Mouse (Mus musculus) granulocyte monocyte progenitor cell, adult 5-6 weeks (primary cell): ENCODE data around the gene Plod2. TPM values are rescaled to one million over a fixed set of nuclear protein-coding genes. Genes with fewer than 3 reads are reported as not detected.

ENCODE experiments used
- ATAC-seq: replicated peaks from 2 replicates; pipeline ENCODE4 v1.8.0; 2016; ENCODE audit warnings: mild to moderate bottlenecking, moderate TSS enrichment, inconsistent platforms; ENCODE audit not compliant: poor library complexity, severe bottlenecking
- total RNA-seq, 2 experiments: library from RNA; stranded (forward) in 1 of 2; stranded (reverse) in 1 of 2; fragments of 200-712, 200-1000 nt in 1 of 2; fragments of >200 nt in 1 of 2; fragmentation: Nextera tagmentation in 1 of 2; gene quantifications; 2 replicates each; pipeline ENCODE4 v1.2.3; 2014 to 2017

Gene Plod2
- total RNA-seq, 2 experiments from 2014 or later, result 0.45 to 1.3 TPM

DNA sequence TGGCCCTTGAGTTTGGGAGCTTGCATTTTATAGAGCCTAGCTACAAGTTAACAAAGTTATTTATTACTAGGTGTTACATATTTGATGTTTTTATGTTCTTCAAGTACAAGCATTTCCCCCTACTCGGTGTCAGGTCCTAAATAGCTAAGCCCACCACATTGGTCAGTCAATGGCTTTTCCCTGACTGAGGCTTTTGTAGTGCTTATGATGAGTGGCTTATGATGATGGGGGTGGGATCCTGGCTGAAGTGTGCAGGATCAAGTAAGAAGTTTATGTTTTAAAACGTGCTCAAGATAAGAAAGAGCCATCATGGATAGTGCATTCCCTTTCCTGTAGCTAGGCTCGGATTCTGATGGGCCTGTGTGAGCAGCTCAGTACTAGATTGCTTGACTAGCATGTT, 10.7 kb downstream of the Plod2 start:
- no peak for ATAC-seq

- no peak for ATAC-seq
These were observed 13.3 kb downstream of the Plod2 start for GRCm38 (mm10) chr9:92555006-92555958.

DNA sequence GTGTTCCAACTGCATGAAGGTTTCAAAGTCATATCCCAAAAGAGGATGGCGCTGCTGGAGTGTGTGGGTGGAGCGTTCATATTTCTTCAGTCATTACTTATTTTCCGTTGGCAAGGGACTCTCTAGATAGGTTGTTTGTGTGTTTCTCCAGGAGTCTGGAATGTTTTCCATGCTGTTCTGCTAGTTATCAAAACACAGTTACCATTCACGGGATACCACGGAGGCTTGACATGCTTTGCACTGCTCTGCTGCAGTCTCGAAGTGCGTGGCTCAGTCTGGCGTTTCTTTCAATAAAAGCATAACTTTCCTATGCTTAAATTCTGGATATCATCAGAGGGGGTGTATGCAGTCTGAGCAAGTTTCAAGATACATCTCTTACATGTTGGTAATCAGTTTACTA, 17.7 kb downstream of the Plod2 start:
- ATAC-seq, result no peak

GRCm38 (mm10) chr9:92560840-92561547, 19.0 kb downstream of the Plod2 start:
- ATAC-seq, result no peak

DNA sequence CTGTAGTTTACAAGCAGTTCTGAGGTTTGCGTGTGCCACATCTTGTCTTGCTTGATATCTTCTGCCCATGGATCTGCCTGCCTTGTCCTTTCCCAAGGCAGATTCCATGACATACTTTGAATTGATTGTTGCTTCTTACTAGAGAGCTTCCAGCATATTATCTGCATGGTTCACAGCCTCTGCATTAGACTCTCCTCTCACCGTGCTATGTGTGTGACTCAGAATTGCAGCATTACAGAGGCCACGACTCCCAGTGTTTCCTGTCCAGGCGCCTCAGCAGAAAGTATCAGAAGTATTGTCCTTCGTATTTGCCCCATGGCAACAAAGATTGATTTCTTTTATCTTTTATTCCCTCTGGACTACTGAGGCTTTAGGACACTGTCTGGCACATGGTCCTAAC, 20.4 kb downstream of the Plod2 start:
- ATAC-seq, result no peak

GRCm38 (mm10) chr9:92563306-92563705, 21.3 kb downstream of the Plod2 start:
- ATAC-seq, result no peak

DNA sequence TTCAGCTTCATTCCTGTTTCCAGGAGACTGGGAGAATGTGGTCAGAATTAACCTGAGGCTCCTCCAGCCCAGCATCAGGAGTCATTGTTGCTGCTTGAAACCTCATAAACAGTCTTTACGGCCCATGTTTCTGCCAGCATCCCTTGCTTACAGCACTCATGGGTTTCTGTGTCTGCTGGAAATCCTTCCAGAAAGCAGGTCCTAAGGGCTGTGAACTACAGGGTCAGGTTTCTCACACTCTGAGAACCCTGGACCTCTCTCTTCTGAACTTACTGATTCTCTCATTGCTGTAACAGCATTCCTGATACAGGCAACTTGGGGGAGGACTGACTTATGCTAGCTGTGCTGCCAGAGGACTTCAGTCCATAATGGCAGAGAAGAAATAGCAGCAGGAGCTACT, 22.4 kb downstream of the Plod2 start:
- no peak for ATAC-seq

GRCm38 (mm10) chr9:92566234-92566633, 24.2 kb downstream of the Plod2 start:
- ATAC-seq, result no peak

- ATAC-seq, result no peak
These were observed 25.5 kb downstream of the Plod2 start for GRCm38 (mm10) chr9:92567474-92567873.

DNA sequence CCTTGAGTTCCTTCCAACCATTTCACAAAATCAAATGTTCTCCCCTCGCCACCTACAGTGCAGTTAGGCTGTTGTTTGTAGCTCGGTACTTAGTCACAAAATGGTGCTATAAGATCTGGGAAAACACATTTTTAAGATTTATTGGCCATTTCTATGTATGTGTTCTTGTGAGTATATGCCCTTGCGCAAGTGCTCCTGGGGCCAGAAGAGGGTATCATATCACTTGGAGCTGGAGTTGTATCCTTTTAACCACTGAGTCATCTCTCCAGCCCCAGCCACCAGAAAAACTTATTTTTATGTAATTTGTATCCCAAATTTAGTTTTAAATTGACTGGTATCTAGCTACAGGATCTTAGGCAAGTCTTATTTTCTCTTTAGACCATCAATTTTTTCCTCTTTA, 26.8 kb downstream of the Plod2 start:
- ATAC-seq, result no peak

GRCm38 (mm10) chr9:92572376-92573108, 30.5 kb downstream of the Plod2 start:
- ATAC-seq, result no peak

GRCm38 (mm10) chr9:92583876-92584275, 41.9 kb downstream of the Plod2 start:
- no peak for ATAC-seq

GRCm38 (mm10) chr9:92586025-92586424, 44.0 kb downstream of the Plod2 start:
- ATAC-seq, result no peak

GRCm38 (mm10) chr9:92587391-92587790, 45.4 kb downstream of the Plod2 start:
- ATAC-seq, result no peak

GRCm38 (mm10) chr9:92588226-92588625, 46.2 kb downstream of the Plod2 start:
- no peak for ATAC-seq

DNA sequence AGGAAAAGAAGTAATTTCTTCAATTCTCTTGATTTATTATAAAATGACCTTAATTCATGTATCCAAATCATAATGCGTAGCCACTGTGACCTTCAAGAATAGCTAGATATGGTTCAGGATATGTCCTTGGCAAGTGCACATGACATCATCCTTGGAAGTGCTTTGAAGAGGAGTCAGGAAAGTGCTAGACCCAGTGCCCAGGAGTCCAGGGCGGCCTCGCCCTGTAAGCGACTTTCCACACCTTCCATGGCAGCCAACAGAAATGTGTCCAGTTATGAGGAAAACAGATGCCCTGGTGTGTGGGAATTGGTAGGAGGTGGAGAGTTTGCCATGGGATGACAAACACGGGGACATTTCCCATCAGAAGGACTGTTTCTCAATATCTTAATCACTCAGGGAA, 47.0 kb downstream of the Plod2 start:
- no peak for ATAC-seq

- no peak for ATAC-seq
These were observed 49.5 kb downstream of the Plod2 start for GRCm38 (mm10) chr9:92591482-92591881.

DNA sequence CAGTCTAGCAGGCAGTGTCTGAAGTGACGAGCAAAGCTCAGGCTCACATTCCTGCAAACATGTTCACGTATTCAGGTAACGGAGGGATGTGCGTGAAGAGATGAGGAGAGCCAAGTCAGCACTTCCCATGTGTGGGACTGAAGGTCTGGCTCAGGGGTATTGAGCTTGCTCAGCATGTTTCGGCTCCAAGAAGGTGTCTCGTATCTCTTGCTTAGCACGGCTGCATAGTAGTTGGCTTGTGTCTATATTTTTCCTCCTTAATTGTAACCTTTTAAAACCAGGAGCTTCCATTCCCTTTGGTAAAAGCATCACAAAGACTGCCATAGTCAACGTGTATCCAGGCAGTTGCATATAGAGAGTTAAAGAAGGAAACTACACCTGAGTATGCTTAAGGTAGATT, 50.7 kb downstream of the Plod2 start:
- ATAC-seq, result no peak

- ATAC-seq, result no peak
These were observed 52.5 kb downstream of the Plod2 start for GRCm38 (mm10) chr9:92594491-92594890.

DNA sequence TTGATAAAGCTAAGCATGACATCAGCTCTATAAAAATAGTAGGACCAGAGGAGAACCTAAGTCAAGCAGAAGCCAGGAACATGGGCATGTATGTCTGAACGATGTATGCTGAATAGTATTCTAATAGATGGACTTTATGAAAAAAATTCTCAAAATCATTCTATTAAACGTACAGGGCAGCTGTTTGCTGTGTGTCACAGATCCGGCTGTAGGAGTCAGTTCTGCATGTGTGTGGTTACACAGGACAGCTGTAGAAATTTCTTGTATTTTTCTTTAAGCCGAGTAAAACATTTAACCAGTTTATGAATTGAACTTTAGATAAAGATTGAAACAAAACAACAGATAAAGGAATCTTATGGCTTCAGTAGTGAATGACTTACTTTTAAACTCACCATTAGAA, 53.3 kb downstream of the Plod2 start:
- ATAC-seq, result no peak
